Mouse (Mus musculus): Measurements from ENCODE around the gene Mdm1.
"Not testable (repeated sequence)": the region's sequence is repeated elsewhere in the genome, so short reads cannot be mapped to it uniquely, and the experiment has no call there.

Gene Mdm1

GRCm38 (mm10) chr10:118122441-118123162, 19.0 kb upstream of the Mdm1 start:
- DNase-seq (ENCODE audit: low spot score): no peak

- DNase-seq (ENCODE audit: low spot score): no peak
Observed at GRCm38 (mm10) chr10:118125236-118125635, 16.4 kb upstream of the Mdm1 start.

GRCm38 (mm10) chr10:118125776-118126445, 15.7 kb upstream of the Mdm1 start:
- no peak for DNase-seq (ENCODE audit: low spot score)

- DNase-seq (ENCODE audit: low spot score): no peak
Observed at GRCm38 (mm10) chr10:118129001-118129682, 12.5 kb upstream of the Mdm1 start.

GRCm38 (mm10) chr10:118130016-118130415, 11.6 kb upstream of the Mdm1 start:
- no peak for DNase-seq (ENCODE audit: low spot score)

DNA sequence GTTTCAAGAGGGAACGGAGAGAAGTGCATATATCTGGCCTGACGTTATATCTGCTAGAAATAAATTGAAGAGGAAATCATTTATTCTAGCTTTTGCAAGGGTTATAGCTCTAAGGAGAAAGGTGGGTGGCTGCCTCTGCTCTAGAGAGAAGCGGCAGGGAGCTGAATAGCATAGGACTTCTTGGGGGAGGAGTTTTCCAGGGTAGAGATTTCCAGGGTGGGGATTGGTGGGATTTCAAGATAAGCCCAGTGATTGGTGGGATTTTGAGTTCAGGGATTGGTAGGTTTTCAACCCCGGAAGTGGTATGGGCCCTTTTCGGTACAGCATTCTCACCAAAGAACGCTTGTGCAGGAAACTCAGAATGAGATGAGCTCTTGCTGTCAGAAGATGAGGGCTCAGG, 8.6 kb upstream of the Mdm1 start:
- DNase-seq (ENCODE audit: low spot score): no peak

GRCm38 (mm10) chr10:118138508-118138907, 3.1 kb upstream of the Mdm1 start:
- DNase-seq (ENCODE audit: low spot score): no peak

- no peak for DNase-seq (ENCODE audit: low spot score)
Observed at GRCm38 (mm10) chr10:118139837-118140570, 1.6 kb upstream of the Mdm1 start.

DNA sequence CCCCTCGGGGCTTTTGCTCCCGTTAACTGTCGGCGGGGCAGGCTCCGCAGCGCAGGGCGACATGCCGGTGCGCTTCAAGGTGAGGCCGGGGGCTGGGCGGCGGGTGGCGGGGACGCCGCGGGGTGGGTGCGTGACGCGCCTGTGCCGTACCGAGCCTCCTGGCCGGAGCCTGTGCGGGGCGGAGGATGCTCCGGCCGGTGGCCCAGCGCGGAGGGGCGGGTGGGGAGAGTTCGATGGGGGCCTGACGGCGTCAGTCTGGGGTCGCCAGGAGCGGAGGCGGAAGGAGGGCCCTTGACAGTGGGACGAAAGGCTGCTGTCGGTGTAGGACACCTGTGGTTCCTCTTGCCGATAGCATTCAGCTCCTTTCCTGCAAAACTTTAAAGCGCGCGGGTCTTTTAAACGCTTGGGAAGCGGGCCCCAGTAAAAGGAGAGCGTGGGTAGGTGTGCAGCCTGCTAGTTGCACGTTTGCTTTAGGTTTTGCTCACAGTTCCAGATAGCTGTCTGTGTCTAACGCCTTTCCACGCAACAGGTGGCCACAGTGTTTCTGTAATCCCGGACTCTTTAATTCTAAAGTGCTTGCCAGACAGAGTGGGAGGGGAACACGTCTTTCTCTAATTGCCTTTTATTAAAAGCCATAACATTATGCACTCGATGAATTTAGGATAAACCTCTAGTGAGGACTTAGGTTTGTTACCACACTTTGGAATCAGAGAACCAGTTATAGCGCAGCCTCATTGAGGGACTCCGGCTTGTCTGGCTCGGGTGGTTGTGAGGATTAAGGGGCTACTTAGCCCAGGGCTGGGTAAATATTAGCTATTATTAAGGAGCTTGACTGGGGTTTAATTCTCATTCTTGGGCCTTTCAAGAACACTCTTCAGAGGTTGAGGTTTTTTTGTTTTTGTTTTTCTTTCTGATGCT, 532 bp downstream of the Mdm1 start:
- DNase-seq (ENCODE audit: low spot score): no peak

DNA sequence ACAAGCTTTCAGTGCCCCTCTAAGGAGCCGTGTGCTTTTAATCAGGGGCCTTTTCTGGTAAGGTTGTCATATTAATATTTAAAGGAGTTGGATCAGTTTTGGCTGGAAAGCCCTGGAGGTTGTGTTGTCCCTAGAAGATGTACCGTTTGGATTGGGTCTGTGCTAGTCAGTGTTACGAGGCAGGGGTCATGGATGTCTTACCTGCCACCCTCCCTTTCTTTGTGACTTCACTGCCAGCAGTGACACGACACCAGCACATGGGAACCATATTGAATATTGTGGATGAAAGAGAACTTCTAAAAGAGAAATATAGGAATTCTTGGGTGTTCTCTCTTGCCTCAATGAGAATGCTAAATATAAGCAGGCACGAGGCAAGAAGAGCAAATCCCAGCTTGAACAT, 7.8 kb downstream of the Mdm1 start:
- DNase-seq (ENCODE audit: low spot score): no peak

- DNase-seq (ENCODE audit: low spot score): no peak
Observed at GRCm38 (mm10) chr10:118150866-118151265, 9.3 kb downstream of the Mdm1 start.

DNA sequence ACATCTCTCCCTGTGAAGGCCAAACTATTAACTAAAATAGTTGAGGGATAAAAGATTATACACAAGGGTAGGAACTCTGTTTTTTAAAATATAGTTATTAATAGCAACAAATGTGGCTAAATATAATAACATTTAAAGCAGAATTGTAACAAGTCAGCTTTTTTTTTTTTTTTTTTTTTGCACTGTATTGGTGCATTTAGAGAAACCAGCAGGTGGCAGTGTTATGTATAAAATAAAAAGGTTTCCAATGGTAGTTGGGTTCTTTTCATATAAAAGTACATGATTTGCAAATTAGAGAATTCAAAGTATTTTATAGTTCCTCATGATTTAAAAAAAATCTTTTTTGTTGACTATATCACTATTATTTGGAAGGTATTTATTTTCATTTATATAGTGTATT, 14.3 kb downstream of the Mdm1 start:
- DNase-seq (ENCODE audit: low spot score): no peak

DNA sequence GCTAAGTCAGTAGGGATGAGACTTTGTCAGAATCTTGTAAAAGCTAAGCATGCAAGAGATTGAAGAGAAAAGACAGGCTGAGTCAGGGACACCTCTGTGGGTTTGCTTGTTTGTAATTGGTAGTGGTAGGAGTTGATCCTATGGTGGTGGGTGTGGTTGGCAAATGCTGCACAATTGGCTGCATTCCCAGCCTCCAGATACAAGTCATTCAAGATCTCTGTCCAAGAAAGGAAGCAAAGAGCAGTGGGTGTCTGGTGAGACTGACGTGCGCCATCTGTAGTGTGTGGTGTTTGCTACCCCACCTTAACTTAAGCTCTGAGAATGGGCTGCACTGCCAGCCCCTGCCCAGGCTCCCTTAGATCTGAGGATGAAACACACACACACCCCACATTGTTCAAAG, 19.5 kb downstream of the Mdm1 start:
- DNase-seq (ENCODE audit: low spot score): no peak

GRCm38 (mm10) chr10:118169212-118169611, 27.6 kb downstream of the Mdm1 start:
- no peak for DNase-seq (ENCODE audit: low spot score)

DNA sequence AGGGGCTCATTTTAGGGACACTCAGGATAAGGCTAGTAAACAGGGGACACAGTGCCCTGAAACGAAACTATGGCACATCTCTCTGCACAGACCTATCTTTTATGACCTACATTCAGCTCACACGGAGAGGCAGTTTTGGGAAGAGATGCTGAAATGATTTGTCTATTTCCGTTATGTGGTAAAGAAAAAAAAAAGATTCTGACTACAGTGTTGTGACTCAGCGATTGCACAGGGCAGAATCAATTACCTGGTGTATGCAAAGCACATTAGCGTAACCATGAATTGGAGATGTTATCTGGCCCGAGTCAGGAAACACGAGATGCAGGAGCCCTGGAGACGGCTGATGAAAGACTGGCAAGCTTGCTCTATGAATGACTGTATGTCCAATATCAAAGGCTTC, 30.8 kb downstream of the Mdm1 start:
- DNase-seq (ENCODE audit: low spot score): no peak

GRCm38 (mm10) chr10:118172876-118173275, 31.3 kb downstream of the Mdm1 start:
- DNase-seq (ENCODE audit: low spot score): no peak

DNA sequence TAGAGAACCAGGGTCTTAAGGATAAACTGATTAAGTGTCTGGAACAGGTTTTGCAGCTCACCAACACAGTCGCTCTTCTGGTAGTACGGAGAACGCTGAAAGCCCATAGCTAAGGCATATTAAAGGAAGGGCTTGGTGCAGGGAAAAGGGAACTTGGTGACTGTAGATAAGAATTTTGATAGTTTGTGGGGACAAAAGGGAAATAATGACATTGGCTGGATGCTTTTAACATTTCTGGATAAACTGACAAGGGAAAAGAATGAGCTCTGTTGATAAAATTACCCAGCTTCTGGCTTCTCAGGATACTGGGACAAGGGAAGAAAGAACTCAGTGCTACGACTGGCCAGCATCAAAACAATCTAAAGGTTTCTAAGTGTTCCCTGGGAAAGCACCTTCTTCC, 33.9 kb downstream of the Mdm1 start:
- not testable (repeated sequence) for DNase-seq (ENCODE audit: low spot score)

GRCm38 (mm10) chr10:118178735-118179151, 37.1 kb downstream of the Mdm1 start:
- no peak for DNase-seq (ENCODE audit: low spot score)

DNA sequence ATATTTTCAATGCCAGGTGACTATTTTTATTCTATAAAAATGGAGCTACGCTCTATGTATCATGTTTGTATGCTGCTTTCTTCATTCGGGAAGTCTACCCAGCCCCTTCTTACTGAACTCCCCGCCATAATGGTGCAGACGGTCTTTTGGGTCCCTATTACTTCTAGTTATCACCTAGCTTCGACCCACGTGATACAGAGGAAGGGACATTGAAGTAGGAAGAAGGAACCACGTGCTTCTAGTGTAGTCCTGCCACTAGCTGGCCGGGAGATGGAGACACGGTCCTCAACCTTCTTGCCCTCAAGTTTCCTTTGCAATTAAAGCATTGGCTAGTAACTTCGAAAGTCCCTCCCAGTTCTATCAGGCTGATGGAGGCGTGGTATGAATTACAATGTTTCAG, 37.7 kb downstream of the Mdm1 start:
- DNase-seq (ENCODE audit: low spot score): no peak

- DNase-seq (ENCODE audit: low spot score): not testable (repeated sequence)
Observed at GRCm38 (mm10) chr10:118195150-118195549, 53.5 kb downstream of the Mdm1 start.

DNA sequence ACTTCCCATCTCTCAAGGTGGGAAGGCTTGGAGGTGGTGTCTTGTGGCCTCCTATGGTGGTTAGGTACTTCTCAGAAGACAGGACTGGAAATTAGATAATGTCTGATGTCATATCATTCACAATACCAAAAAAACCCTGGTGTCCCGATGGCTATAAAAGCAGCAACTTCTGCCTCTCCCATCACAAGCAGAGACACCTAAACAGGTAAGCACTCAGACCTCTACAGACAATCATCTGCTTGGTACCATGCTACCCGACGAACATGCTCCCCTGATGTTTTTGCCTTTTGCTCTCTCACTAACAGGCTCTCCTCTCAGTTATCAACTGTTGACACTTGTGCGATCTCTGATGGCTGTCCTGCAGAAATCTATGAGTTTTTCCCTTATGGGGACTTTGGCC, 63.0 kb downstream of the Mdm1 start, which contains the start of gene Il22:
Gene Il22, plus strand, starts transcription at position 301 of the 400 bp plus-strand sequence.
- DNase-seq (ENCODE audit: low spot score): no peak
